Mouse (Mus musculus): ENCODE measurements around the gene Tctn3.
"Not testable (repeated sequence)": the region's sequence is repeated elsewhere in the genome, so short reads cannot be mapped to it uniquely, and the experiment has no call there.

Tctn3 gene

DNA sequence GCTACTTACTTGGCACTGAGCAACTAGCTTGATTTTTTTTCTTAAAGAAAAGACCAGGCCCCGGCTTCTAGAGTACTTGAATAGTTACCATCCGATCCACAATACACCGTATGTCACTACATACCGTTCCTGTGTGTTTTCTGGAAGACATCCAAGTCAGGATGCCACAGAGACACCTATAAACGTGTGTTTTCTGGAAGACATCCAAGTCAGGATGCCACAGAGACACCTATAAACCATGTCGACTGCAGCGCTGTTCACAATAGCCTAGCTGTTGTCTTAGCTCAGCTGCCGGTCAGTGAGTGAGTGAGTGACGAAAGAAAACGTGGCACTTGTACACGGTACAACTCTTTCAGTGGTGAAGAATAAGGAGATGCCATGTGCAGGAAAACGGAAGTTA lies 13.9 kb upstream of the Tctn3 start:
- no peak for DNase-seq (ENCODE audit: low spot score in 2 of 2)

DNA sequence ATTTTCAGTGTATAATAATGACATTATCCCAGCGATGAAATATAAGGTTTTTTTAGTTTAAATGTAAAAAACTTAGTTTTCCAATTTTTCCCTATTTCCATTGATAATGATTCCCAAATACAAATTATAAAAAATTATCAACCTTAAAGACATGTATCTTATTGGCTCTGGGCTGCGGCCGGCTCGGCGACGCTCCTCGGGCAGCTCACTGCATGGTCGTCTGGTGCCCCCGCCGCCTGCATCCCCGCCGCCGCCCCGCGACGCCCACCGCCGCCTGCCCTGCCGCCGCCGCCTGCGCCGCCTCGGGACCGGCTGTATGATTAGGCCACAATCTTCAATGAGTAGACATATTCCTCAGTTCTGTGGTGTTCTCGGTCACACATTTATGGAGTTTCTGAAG lies 9.6 kb upstream of the Tctn3 start:
- DNase-seq (ENCODE audit: low spot score in 2 of 2): not testable (repeated sequence)

DNA sequence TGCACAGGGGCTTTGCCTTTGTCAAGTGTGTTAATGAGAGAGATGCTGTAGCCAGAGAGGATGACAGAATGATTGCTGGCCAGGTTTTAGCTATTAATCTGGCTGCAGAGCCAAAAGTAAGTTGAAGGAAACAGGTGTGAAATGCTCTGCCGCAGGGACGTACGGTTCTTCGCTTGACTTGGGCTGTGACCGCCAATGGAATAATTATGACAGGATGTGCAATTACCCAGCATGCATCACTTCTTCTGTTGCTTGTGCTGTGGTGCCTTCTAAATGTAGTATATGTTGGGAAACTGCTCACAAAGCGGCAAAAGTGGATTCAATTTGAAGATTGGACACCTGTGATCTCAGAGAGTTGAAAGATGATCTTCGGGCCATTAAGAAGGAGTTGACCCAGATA lies 4.0 kb upstream of the Tctn3 start:
- DNase-seq (ENCODE audit: low spot score in 2 of 2): no peak

DNA sequence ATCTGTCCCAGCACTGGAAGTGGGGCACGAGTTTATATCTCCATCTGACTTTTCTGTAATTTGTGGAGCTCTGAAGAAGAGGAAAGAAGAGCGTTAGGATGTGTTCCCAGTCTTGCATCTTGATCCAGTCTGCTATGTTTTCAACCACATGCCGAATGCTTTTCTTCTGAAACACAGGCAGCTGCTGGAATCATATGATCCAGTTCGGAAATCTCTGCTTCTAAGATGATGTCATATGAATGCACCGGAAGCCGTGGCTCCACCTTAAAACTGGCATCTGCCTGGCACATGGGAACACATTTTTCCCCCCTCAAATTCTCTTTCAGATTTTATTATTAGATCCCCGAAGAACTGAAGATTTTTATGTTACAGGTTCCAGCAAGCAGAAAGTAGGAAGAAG lies 2.8 kb upstream of the Tctn3 start:
- DNase-seq (ENCODE audit: low spot score in 2 of 2): no peak

DNA sequence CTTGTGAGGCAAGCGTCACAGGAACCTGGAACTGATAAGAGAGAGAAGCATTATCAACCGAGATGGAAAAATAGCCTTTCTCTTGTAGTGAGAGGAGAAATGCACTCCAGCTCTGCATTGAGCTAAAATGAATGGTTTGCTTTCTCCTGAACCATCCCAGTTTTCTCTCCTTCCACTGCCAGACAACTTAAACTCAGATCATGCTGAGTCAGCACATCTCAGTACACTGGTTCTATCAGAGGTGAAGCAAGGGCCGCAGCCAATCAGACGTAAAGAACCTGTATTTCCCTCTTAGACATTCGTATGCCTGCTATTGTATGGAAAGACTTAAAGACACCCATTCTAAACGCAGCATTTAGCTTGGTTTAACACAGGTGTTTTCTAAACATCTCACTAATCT lies 4.4 kb downstream of the Tctn3 start:
- DNase-seq (ENCODE audit: low spot score in 2 of 2): no peak

DNA sequence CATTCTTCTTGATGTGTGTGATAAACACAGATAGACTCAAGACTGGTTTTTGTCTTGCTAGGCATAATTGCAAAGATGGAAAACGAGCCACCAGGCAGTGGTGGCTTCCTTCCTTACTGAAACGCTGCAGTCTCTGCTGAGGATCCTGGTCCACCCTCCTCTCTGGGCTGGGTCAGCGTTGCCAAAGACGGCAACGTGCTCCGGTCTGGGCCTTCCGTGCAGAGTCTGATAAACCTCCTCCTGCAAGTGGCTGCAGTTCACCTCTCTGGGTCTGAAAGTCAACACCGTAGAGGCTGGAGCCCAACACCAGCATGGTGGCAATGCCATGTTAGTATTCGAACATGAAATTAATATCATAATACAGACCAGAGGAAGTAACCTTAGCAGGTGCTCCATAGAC lies 6.8 kb downstream of the Tctn3 start:
- DNase-seq (ENCODE audit: low spot score in 2 of 2): no peak

DNA sequence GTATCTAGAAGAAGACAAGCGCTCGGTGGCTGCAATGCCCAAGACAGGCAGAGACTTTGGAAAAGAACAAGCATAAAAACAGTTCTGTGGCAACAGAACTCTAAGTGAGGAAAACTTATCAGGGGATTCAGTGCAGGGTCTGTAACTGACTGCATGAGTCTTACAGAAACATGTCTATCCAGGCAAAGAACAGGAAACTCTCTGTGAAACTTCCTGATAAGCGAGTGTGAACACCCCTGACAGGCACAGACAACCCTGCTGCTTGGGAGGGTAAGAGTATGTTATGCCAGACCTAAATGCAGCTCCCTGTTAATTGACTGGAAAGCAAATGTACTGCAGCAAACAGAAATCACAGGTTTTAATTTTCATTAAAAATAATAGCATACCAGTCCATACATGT lies 10.2 kb downstream of the Tctn3 start:
- DNase-seq (ENCODE audit: low spot score in 2 of 2): no peak

DNA sequence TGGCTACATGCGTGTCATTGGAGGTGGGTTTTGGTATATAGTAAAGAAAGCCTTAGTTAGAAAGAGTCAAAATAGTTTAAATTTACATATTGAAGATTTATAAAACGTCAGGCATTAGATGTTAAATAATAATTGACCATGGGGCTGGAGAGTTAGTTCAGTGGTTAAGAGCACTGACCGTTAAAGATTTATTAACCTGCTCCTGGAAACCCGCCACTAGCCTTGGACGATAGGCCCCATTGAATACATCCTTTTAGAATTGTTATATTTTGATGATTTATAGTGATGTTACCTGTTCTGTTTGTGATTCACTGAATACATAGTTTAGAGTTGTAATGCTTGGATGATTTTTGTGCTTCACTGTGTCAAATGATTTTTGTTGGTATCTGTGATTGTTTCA lies 11.2 kb downstream of the Tctn3 start:
- not testable (repeated sequence) for DNase-seq (ENCODE audit: low spot score in 2 of 2)

DNA sequence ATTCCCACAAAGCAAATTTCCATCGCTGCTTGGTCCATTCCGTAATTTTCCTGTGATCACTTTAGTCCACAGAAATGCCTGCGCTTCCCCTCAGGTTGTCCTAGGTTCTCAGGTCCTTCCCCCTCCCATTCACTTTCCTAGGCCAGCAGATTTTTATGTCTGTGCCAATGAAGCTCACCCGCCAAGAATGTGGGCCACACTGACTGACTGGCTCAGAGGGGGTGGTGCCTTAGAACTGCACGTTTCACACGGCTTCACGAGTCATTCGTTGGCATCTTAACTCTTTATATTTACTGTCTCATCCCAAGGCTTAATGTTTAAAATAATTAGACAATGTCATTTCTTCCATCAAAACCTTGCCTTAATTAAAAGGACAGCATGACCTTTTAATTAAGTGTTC lies 16.2 kb downstream of the Tctn3 start:
- no peak for DNase-seq (ENCODE audit: low spot score in 2 of 2)

DNA sequence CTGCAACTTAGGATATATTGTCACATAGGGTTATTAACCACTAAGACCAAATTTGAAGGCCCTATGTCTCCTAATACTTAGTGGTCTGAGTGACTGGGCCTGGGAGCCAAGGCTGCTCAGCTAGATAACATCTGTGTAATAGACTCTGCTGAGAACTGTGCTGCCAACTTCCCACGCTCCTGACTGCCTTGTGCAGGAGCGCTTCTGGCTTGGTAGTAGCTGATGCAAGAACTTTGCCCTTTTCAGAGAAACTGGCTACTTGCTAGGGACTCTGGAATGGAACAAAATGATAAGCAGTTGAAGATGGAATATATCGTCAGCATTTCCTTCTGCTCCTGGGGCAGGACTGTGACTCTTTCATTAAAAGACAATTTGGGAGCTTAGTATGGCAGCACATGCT lies 16.8 kb downstream of the Tctn3 start:
- no peak for DNase-seq (ENCODE audit: low spot score in 2 of 2)

DNA sequence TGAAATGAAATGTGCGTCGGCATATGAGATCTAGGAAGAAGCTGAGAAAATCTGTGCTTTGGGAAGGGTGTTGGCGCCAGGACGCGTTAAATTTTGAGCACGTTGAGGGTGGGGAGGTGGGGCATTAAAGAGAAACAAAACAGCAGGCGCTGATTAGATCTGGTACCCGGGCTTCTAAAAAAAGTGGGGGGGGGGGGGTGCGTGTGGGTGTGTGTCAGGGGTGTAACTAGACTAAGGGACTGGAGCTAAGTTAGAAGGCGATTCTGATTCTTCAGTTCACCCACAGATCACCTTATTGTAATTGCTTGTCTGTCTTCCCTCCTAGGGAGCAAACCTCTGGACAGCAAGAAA lies 22.5 kb downstream of the Tctn3 start:
- DNase-seq (ENCODE audit: low spot score in 2 of 2): no peak

DNA sequence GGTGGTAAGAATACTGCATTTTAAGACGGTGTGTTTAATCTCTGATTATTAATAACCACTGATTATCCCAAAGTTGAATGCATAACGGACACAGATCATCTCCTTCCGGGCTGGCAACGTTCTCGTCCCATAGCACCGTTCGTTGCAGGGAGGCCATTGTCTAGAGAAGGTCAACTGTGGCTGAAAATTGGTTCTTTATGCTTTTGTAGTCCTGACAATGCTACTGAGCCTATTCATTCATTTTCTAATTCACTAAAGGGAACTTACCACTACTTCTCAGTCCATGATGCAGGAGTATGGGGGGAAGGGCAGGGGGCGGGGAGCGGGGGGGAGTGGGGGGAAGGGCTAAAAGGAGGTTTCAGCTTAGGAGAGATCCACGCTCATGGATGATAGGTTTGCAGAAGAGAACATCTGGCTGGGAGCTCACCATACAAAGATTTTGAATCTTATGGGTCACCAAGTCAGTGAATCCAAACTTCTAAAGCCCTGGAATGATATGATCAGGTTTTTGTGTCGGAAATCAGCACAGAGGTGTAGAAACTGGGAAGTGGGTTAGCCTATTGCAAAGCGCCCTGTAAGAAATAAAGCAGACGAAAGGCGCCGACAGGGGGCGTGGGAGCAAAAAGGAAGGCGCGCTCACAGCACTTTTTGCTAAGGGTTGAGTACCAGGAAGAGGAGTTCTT lies 23.0 kb downstream of the Tctn3 start:
- DNase-seq (ENCODE audit: low spot score in 2 of 2): peak; percentile 86 to 90

DNA sequence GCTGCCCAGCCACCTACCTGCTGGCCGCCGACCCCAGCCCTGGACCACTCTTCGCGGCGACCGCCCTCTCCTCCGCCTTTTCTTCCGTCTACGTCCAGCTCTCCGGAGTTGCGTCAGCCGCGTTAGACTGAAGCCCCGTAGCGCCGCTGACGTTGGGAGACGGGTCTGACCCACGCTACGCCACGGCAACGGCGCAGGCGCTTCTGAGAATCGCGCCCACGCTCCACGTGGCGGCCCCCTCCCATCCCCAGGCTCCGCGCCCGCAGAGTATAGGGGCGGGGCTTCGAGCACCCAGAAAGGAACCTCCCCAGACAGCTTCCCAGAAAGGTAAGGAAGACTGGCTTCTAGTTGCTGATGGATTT lies 23.8 kb downstream of the Tctn3 start, which contains the start of gene Aldh18a1:
Gene Aldh18a1, minus strand, starts transcription at position 171 of the 362 bp plus-strand sequence.
- DNase-seq (ENCODE audit: low spot score in 2 of 2): peak; percentile 91 to 96

DNA sequence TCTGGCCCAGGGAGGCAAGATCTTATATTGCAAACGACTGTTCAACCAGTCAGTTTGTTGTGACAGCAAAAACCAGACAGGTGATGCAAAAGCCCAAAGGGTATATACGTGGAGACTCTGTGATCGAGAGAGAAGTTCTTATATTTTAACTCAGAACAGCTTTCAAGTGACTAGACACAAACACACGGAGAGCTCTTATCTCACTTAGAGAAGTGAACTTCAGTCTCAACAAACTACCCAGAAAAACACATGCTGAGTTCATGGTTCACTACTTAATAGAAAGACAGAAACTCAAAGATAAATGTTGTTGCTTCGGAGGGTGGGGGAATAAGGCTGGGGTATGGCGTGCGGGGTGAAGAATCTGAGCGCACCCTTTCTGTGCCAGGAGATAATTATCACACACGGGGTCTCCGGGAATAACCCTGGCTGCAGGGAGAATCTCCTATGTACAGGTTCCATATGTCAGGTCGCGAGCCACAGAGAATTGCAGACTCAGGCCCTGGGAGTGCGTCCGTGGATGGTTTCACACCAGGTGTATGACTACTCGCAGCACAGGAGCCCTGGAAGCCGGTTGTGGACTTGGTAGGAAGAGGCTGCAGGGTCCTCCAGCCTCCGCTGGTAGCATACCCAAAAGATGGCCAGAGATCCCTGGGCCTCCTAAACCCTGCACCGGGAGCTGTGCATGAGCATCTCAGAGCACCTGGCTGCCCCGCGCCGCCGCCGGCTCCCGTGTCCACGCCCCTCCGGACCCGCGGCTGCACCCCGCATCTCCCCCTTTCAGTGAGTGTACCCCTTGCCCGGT lies 24.3 kb downstream of the Tctn3 start:
- no peak for DNase-seq (ENCODE audit: low spot score in 2 of 2)

DNA sequence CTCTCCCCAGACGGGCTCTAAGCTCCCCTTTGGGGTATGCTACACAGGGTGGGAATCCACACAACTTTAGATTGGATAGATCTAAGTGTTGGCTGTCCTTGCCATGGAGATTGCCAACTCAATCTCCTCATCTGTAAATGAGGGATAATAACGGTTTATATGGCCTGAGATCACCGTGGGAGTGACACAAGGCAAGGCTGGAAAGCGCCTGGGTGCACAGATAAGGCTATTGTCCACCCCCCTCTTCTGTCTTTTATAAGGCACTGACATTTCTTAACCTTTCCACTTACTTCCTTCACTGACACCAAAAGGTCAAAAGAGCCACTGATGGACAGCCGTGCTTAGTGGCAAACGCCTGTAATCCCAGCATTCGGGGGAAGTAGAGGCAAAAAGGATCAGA lies 25.1 kb downstream of the Tctn3 start:
- DNase-seq (ENCODE audit: low spot score in 2 of 2): no peak

DNA sequence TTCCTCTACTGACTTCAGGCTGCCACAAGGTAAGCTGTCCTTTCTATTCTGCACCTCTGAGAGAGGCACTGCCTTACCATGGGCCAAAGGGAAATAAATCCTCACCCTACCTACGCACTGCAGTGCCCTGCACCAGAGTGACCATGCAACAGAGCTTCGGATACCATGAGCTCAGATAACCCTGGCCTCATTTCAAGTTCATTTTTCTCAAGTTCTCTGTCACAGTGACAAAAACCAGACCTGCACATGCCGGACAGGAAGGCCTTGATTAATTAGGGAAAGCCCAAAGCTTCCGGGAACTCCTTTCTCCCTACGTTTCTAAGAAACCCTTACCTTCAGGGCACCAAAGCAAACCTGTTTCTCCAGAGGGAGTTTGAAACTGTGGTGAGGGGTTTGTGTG lies 30.4 kb downstream of the Tctn3 start:
- DNase-seq (ENCODE audit: low spot score in 2 of 2): no peak

DNA sequence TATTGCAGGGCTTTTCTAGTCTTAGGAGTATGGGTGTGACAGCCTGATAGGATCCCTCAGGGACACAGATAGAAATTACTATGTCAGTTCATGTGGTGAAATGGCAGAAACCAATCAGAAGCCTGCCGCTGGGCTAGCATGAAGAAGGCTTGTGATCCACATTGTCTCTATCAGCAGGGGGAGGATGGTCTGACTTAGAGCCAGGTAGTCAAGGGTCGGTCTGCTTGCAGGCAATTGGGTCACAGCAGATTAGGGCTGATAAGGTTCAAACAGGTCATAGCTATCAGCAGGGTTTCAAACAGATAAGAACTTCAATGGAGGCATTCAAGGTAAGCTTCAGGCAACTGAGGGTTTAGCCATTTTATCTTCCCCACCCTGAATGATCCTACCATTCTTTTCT lies 31.1 kb downstream of the Tctn3 start:
- DNase-seq (ENCODE audit: low spot score in 2 of 2): no peak

DNA sequence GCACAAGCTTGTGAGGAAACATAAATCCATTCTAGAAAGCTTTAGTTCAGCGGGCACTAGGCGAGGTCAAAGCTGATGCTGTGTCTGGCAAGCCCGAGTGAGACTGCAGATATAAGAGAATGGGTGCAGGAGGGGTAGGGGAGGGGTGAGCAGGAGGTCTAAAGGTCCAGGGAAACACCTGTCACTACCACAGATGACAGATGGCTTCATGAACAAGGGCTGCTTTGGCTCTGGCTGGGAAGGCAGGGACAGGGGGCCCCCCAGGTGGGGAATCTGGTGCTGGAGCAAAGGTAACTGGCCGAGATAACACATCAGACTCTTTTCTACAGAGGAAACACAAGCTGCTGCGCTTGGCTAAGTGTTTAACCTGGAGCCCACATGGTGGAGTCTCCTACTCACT lies 36.6 kb downstream of the Tctn3 start:
- no peak for DNase-seq (ENCODE audit: low spot score in 2 of 2)

DNA sequence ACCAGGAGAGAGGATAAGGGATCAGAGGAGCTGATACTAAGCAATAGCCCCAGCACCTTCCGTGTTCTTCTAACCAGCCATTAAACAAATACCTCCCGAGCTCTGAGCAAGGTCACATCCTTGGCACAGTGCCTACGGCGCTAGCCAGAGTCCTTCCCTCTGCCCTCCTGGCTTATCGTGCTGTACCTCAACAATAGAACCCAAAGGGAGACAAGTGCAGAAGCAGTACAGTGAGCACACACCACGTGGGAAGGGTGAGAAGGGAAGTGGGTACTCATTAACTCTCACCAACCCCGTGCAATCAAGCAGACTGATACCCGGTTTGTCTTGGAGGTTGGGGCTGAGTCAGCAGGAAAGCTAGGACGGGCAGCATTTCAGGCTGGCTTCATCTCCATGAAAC lies 41.3 kb downstream of the Tctn3 start:
- no peak for DNase-seq (ENCODE audit: low spot score in 2 of 2)

DNA sequence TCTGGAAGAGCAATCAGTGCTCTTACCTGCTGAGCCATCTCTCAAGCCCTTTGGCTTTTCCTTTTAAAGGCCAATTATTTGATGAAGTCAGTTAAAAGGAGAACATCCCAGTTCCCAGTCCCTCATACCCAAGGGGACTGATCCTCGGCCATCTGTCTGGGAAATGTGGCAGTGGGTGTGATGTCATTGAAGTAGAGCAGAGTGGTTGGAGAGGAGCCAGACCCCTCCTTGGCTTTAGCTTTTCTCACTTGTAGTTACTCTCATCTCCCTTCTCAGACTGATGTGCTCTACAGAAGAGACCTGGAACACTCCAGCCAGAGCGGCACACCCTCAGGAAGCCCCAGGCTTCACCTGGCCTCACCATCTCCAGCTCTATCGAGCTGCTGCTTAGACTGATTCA lies 44.4 kb downstream of the Tctn3 start:
- DNase-seq (ENCODE audit: low spot score in 2 of 2): no peak

DNA sequence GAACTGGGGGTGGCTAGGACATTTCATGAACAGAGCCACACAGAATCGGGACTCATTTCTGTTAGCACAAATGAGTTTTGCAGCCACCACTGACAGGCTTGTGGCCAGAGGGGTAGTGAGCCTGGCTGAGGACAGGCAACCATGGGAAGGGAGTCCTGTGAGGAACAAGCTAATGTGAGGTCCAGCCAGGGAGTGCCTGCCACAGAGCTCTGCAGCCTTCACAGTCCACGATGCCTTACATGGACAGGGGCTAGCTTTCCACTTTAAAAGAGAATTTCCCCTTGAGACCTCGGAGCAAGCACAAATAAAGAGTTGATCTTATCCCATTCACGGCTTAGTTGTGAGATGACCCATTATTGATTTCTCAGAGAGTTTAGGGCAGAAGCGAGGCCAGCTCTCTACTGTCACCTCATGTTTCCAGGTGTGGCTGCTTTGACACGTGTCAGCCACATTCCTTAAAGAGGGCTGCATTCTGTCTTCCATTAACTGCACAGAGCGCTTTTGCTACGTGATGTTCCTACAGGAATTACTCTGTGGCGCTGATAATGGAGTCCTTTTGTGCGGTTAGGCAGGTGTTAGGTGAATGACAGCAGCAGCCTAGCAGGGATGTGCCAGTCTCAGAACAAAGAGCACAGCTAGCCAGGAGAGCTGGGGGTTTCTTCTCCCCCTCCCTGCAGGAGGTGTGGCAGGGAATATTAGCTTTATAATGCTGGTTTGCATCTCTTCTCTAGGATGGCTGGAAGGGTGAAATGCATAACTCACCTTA lies 48.0 kb downstream of the Tctn3 start:
- no peak for DNase-seq (ENCODE audit: low spot score in 2 of 2)

DNA sequence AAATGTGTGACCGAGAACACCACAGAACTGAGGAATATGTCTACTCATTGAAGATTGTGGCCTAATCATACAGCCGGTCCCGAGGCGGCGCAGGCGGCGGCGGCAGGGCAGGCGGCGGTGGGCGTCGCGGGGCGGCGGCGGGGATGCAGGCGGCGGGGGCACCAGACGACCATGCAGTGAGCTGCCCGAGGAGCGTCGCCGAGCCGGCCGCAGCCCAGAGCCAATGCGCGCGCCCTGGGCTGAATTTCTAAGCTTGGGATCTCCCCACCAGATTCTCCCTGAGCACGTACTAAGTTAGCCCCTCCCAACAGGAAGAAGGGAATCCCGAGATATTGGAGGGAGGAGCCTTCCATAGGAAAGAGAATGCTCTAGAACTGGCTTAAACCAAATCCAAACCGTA lies 50.5 kb downstream of the Tctn3 start:
- not testable (repeated sequence) for DNase-seq (ENCODE audit: low spot score in 2 of 2)

DNA sequence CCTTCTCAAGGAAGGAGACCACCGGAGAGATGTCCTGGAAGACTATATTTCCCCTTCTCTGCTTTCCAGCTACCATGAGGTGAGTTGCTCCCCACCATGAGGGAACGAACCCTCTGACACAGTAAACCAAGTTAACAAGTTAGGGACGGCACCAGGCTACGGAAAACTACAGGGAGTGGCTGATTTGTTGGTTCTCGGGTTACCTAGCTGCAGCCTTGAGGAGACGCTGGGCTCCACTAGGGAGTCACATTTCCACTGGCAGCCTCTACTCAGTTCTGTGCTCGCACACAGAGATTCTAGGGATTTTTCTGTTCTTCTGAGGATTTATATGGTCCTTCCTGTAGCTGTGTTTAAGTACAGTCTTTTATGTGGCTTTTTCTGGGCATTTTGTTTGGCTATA lies 56.0 kb downstream of the Tctn3 start:
- DNase-seq (ENCODE audit: low spot score in 2 of 2): no peak

Data from frontal cortex, postnatal 36 days (tissue).